Mouse (Mus musculus) retina, postnatal 1 day (tissue): ENCODE results near the gene Ints3.
"Not testable (repeated sequence)": the region's sequence is repeated elsewhere in the genome, so short reads cannot be mapped to it uniquely, and the experiment has no call there.

Experiments used
- DNase-seq: peaks from one replicate; pipeline ENCODE4 v3.0.0-alpha.2; 2012

Gene Ints3

GRCm38 (mm10) chr3:90388726-90389510, 44.5 kb downstream of the Ints3 start:
- DNase-seq, result peak; percentile 80

DNA sequence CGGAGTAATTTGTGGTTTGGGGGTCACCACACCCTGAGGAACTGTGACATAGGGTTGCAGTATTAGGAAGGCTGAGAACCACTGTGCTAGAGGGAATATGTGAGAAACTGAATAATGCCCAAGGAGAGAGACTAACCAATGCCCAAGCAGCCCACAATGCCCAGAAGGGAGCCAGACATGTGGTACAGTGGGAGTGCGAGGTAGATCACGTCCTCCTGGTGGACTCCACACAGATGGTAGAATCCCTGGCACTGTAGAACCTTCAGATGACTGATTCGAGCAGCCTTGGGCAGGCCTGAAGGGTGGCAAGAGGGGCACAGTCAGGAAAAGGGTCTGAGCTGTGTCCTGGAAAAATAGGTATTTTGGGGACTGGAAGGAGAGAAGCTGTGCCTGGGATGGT, 45.2 kb downstream of the Ints3 start:
- no peak for DNase-seq

DNA sequence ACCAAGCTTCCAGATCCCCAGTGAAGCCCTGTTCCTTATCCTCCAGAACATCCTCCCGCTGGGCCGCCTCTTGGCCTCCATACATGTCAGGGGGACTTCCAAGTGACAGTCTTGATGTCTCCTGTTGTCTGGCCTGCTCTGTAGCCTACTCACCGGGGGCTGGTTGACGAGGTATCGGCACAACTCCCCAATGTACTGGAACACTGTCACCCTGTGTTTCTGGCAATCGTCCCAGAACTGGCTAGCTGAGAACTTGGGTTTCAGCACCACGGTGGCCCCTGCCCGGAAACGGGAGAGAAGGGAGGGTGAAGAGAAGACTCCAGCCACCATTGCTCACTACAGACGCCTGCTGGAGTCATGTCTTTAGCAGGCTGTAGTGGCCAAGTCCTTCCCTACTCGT, 45.9 kb downstream of the Ints3 start:
- DNase-seq, result no peak

DNA sequence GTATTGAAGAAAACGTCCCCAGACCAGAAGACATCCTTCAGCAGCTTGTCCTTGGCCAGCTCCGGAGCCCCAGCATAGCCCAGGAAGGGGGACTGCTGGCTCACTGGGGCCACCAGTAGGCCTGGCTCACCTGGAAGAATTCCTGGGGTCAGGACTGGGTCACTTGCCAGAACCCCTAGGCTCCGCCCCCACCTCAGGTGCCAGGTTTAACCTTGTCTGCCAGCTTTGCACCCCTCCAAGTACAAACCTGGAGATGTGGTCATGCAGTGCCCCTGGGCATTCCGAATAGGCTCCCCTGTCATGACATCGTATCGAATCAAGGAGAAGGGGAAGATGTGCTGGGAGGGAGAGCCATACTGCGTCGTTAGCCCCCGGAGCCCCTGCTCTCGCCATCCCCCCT, 46.6 kb downstream of the Ints3 start:
- no peak for DNase-seq

DNA sequence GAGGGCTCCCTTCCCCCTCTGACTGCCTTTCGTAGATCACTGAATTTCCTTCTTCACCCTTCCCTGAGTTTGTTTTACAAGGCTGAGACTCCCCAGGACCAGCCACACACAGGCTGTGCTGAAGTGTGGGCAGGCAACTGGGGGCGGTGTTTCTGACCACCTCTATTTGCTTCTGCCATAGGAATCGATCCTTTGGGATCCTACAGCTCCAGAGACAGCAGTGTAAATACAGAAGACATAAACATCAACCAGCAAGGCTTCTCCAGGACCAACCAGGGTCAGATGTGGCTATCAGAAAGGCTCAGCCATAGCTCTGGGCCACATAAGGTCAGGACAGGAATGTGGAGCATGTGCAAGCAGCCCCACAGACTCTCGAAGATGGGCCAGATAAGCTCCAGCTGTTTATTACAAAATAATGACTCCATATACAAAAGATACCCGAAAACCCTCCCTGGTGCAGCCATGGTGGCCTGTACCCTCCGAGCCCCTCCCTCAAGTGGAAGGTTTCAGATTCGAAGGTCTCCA, 48.5 kb downstream of the Ints3 start:
- DNase-seq, result no peak

GRCm38 (mm10) chr3:90383690-90384089, 49.7 kb downstream of the Ints3 start:
- no peak for DNase-seq

- no peak for DNase-seq
Observed at GRCm38 (mm10) chr3:90381727-90382126, 51.7 kb downstream of the Ints3 start.

- DNase-seq, result no peak
Observed at GRCm38 (mm10) chr3:90378496-90378895, 54.9 kb downstream of the Ints3 start.

DNA sequence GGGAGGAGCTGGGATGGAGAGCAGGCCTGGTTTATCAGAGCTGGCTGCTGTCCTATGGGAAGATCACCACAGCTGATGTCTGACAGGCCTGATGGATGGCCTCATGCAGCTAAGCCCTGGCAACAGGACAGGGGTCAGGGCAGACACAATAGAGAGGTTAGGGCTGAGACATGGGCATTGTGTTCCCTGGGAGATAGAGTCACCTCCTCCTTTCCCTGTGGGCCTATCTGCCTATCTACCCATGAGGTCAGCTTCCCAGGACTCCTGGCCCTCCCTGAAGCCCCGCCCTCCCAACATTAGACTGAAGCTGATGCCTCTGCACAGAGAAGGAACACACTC, 57.2 kb downstream of the Ints3 start:
- peak; percentile 61 for DNase-seq

DNA sequence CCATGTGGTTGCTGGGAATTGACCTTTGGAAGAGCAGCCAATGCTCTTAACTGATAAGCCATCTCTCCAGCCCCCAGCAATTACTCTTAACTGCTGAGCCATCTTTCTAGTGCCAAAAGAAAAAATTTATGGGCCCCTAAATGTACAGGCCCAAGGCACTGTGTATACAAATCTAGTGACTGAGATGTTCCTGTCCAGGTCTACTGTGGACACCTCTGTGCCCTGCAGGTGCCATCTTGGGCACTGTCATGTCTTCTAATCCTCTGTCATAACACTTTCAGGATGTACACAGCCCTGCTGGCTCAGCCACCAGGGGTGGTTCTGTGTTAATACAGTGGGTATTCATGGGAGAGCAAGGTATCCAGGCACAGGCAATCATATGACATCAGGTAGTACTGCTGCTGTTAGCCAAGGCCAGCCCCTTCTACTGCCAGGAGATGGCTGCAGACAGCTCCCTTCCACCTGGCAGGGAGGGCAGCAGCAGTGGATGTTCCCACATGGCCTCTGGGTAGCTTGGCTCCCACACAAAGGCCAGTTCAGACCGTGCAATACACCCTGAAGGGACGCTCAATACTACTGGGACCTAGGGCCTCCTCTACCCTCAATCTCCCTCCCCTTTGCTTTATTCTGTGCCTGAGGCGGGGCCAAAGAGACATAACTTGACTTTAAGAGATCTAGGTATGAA, 57.7 kb downstream of the Ints3 start:
- DNase-seq, result peak; percentile 7

DNA sequence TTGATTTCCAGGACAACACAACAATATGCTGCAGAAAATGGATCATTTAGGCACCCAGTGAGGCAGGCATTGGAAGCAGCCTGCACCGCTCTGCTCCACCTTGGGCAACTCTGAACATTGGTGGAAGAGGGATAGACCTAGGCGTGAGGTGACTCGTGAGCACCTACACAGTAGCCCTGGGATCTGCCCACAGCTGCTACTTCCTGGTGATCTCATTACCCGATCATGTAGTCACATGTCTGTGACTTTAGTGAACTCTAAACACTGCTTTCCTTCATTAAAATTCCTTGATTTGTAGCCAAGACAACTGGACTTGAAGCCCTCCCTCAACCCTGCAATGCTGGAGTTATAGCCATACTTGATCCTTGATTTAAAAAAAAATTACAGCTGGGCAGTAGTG, 59.1 kb downstream of the Ints3 start:
- no peak for DNase-seq

GRCm38 (mm10) chr3:90373432-90374028, 59.9 kb downstream of the Ints3 start:
- peak; percentile 90 for DNase-seq

DNA sequence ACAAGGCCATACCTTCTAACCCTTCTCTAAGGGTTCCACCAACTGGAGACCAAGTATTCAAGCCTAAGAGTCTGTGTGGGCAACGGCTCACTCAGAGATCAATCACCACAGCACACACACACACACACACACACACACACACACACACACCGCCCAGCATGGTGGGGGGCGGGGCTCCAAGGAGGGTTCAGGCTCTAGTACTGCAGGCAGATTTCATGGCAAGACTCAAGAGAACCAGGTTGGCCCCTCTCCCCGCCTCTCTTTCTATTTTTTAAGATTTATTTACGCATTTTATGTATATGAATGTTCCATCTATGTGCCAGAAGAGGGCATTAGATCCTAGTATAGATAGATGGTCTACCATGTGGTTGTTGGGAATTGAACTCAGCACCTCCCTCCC, 60.6 kb downstream of the Ints3 start:
- DNase-seq, result no peak

- no peak for DNase-seq
Observed at GRCm38 (mm10) chr3:90371857-90372256, 61.6 kb downstream of the Ints3 start.

DNA sequence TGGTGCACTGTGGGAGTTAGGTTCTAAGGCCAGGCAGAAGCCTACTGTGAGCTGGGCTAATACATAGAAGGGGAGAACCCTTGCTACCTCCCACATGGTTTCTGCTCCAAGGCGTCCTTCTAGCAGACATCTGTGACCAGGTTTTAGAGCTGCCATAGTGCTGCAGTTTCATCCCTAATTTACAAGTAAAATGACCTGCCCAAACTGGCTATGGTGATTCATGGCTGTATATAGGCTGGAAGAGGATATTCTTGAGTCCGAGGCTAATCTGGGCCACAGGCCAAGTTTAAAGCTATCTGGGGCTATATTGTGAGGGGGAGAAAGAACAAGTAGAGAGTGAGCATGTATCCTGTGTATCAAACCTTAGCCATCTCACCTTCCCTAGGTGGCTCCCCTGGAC, 64.4 kb downstream of the Ints3 start:
- no peak for DNase-seq

GRCm38 (mm10) chr3:90367001-90367632, 66.3 kb downstream of the Ints3 start:
- no peak for DNase-seq

- DNase-seq, result no peak
Observed at GRCm38 (mm10) chr3:90362346-90362745, 71.1 kb downstream of the Ints3 start.

GRCm38 (mm10) chr3:90361476-90361875, 71.9 kb downstream of the Ints3 start:
- DNase-seq, result no peak

- no peak for DNase-seq
Observed at GRCm38 (mm10) chr3:90359230-90359629, 74.2 kb downstream of the Ints3 start.

- no peak for DNase-seq
Observed at GRCm38 (mm10) chr3:90357959-90358358, 75.5 kb downstream of the Ints3 start.

GRCm38 (mm10) chr3:90347847-90348246, 85.6 kb downstream of the Ints3 start:
- DNase-seq, result no peak

- DNase-seq, result not testable (repeated sequence)
Observed at GRCm38 (mm10) chr3:90342853-90343252, 90.6 kb downstream of the Ints3 start.
